Mouse (Mus musculus) cerebellum, adult 18-20 months (tissue): ENCODE data around the gene Coq9.

Experiments
- DNase-seq, 2 experiments: peaks; one replicate each; pipeline ENCODE4 v3.0.0; 2021

Gene Coq9

DNA sequence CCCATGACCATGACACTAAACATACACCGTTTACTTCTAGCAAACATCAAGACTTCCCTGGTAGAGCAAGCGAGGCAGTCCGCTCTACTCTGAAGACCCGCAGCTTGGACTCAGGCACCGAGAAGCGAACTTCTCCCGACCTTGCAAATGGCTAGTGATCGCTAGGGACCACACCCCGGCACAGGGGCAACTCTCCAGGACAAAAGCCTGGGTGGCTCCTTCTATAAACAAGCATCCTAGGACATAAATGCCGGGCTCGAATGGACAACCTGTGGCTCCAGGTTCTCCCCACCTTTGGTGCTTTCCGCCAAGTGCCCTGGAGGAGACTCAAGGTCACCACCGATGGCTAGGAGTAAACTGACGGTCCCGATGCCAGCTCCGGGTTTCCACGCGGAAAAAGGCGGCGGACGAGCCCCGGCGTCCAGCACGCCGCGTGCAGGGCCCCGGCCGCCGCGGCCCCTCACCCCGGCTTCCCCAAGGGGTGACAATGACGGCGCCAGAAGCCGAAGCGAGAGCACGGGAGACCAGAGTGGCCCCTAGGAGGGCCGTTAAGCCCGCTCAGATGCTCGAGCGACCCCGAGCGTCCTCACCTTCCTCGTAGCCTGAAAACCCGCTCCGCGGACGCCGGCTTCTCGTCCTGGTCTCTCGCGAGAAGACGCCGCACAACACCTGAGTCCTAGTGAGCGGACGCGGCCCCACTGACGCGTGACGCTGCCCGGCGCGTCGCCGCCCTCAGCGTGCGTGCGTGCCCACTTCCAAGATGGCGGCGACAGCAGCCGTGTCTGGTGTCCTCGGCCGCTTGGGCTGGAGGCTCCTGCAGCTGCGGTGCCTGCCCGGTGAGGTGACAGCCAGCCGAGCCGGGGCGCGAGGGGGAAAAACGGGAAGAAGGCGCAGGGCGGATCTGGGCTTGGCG is at the start of gene Coq9, which contains the start of gene Ciapin1:
TSS of gene Coq9 (plus strand) at position 660 of the 913 bp plus-strand sequence.
TSS of gene Ciapin1 (minus strand) at position 697 of the 913 bp plus-strand sequence.
- peak; percentile 95 to 96 for DNase-seq

GRCm38 (mm10) chr8:94789256-94789955 is 48.7 kb upstream of the Coq9 start:
- no peak for DNase-seq

DNA sequence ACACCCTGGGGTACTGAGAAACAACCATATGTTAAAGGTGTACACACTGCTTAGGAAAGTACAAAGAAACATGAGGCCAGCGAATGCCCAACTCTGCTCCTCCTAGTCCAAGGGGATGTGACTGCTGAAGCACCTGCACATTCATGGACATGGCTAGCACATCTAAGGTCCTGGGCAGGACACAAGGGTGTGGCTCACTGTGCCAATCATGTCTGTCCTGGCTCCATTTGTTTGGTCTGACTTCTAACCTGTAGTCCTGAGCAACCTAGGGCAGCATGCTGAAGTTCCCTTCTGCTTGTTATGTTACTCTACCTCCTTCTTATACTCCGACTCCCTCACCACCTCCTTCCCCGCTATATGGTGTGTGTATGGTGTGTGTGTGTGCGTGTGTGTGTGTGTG is 43.8 kb upstream of the Coq9 start:
- DNase-seq: no peak

GRCm38 (mm10) chr8:94794782-94795181 is 43.3 kb upstream of the Coq9 start:
- DNase-seq: no peak

DNA sequence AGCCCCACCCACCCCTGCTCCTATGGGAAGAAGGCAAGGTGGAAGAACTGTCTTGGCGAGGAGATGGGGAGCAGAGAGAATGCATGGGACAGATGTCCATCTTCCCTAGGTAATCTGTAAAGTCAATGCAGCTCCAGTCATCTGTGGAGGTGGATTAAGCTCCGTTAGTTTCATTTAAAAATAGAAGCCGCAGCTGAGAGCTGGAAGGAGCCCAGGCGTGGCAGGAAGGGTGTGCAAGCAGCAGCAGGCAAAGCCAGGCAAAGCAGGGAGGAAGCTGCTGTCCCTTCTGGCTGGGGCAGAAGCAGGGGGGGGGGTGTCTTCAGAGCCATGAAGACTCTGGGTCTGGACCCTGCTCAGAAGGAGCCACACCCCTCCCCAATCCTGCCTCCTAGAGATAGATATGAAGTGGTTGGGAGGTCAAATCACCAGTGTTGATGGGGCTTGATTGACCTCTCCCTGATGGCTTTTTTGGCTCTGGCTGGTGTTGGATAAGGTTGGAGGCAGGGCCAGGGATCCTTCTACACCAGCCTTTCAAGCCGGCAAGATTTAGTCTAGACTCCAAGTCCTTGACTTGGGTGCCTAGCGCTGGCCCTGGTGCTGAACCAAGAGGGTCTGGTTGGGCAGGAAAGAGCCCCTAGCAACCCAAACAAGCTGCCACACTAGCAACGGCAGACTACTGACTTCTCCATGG is 37.7 kb upstream of the Coq9 start:
- DNase-seq: no peak

DNA sequence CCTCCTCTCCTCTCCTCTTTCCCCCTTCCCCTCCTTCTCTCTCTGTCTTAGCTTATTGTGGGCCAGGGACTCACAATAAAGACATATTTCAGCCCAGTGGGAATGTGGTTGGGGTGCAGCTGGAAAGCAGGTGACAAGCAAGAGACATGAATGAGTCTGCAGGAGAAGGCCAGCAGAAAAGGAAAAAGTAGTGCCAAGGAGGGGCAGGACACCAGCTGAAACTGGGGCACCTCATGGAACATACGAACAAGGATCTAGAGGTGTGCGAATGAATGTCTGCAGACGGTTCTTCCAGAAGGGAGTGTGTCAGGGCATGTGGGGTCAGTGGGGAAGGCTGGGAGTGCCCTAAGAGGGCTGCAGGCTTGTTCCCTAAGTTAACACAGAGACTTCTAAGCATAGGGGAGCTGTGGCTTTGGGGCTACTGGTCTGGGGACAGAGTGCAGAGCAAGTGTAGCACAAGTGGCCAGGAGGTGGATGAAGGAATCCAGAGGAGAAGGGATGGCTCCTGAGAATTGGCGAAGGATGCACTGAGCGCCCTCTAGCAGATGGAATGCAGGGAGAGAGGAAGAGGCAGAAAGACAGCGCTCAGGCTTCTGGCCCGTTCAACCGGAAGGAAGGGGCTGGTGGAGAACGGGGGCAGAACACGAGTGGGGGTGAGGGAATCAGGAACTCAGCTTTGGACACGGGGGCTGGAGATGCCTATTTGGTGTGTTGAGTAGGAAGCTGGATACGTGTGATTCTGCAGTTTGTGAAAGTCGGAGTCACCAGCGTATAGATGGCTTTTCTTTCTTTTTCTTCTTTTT is 36.6 kb upstream of the Coq9 start:
- peak; percentile 50 to 64 for DNase-seq

GRCm38 (mm10) chr8:94802375-94802774 is 35.7 kb upstream of the Coq9 start:
- DNase-seq: no peak

DNA sequence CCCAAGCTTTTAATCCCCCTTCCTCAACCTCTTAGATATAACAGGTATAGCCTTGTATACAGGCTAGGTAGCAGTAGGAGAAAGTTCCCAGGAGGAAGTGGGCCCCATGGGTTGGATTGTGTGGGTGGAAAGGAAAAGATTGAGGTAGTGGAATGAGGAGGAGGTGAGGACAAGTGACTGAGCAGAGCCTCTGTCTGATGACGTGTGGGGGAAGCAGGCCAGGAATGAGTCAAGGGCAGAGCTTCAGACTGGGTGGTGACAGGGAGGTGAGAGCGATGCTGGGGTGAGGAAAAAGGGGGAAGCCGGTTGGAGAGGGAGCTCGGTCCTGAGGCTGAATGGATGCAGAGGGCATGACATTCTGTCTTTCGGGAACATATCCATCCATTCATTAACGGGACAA is 34.6 kb upstream of the Coq9 start:
- DNase-seq: no peak

DNA sequence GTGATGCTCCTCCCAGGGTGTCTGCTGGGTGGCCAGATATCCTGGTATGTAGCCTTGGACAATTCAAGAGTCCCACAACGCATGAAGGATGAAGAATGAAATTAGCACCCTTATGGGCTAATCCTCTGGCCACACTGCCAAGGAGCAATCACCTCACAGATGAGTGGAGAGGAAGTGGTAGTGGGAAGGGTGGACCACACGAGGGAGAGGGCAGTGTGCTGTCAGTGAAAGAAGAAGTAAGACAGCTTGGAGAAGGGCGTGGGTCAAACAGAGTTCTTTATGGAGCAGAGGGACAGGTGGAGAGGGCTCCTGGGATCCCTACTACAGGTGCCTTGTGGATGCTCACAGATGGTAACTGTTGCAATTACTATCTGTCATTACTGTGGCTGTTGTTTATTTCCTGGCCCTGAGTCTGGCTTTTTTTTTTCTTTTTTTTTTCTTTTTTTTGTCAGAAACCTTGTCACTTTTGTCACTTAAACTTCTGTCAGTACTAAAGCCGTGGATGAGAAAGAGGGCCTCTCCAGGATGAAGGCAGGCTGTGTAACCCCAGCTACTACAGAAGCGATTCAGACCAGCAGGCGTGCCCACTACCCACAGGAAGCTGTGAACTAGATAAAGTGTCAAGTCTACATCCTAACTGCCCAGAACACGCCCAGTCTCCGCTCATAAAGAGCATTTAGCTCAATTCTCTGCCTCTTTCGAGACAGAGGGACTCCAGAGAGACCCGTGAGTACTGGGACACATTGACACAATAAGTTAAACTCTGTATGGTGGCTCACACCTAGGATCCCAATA is 33.4 kb upstream of the Coq9 start:
- DNase-seq: no peak

DNA sequence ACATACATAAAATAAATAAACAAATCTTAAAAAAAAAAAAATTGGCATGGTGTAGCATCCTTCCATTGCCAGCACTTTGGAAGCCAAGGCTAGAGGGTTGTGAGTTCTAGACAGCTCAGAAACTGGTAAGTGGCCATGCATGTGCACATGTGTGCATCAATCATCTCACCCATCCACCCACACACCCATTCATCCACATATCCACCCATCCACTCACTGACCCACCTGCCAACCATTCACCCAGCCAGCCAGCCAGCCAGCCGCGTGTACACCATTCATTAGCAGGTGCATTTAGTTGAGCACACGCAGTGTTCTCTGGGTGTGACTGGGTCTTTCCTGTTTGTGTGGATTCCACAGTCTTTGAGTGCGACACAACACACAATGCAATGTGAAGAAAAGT is 32.3 kb upstream of the Coq9 start:
- DNase-seq: no peak

DNA sequence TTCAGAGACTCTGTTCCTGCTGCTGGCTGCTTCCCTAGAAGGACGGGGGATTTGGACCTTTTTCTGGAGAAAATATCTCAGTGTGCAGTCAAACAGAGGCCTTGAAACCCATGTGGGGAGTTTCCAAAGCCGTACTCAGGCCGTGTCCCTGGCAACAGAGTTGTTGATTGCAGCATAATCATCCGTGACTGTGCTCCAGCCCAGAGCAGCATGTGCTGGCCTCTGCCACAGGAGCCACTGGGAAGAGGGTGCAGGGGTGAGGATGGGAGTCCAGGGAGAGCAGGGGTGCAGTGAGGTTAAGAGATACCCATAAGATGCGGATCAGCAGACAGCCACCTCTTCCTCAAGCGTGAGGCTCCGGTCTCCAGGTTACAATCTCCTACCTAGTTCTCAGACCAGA is 30.6 kb upstream of the Coq9 start:
- DNase-seq: no peak

- DNase-seq: no peak
Measured at GRCm38 (mm10) chr8:94808372-94808771, 29.7 kb upstream of the Coq9 start.

GRCm38 (mm10) chr8:94810153-94810552 is 28.0 kb upstream of the Coq9 start, which contains the start of gene Ccl17:
Gene Ccl17 (plus strand): TSS chr8:94810453.
- no peak for DNase-seq

DNA sequence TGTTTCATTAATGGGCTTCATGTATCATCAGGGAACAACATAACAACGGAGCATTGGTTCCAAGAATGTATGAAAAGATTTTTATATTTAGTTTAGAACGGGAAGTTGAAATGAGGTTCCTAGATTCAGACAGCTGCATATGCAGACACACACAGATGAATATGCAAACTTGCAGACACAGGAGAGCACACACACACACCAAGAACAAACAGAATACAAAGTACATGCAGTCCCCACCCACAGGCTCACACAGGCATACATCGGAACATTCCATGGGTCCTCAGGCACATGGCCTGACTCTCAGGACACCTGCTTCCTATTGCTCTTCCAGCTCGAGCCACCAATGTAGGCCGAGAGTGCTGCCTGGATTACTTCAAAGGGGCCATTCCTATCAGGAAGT is 27.3 kb upstream of the Coq9 start:
- no peak for DNase-seq

- no peak for DNase-seq
Measured at GRCm38 (mm10) chr8:94811654-94812053, 26.5 kb upstream of the Coq9 start.

- DNase-seq: peak; percentile 84 to 92
Measured at GRCm38 (mm10) chr8:94812645-94813098, 25.4 kb upstream of the Coq9 start.

GRCm38 (mm10) chr8:94814556-94814955 is 23.6 kb upstream of the Coq9 start:
- peak in 1 of 2 experiments; percentile 55 for DNase-seq

DNA sequence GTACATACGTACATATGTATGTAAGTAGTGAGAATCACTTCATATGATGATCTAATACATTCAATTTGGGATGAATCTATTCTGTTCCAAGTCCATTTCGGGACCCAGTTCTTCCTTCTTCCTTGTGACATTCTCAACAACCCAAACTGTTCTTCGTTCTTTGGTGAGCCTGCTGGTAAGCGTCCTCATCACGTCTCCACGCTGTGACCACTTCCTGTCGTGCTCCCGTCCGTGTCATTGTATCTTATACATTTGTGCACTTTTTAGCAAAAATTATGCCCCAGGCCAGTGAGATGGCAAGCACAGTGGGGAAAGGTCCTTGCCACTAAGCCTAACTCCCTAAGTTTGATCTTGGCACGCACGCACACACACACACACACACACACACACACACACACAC is 20.2 kb upstream of the Coq9 start:
- no peak for DNase-seq

DNA sequence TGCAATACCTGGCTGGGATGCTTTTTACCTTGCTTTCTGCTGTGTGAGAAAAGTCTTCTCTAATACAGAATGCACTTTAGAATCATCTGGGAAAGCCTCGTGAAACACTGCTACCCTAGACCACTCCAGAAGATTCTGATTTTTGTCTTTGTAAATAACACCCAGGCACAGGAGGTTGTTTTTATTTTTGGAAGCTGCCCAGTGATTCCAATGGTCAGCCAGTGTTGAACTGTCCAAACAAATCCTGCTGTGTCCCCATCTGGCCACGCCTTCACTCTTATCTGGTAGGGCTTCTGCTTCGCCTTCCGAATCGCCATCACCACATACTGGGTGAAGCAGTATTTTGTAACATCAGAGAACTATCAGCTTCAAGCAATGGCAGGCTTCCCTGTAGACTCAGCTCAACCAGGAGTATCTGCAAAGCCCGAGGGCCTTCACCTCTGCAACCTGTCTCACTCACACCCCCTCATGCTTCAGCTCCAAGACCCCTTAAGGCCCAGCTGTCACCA is 18.4 kb upstream of the Coq9 start:
- DNase-seq: no peak

- no peak for DNase-seq
Measured at GRCm38 (mm10) chr8:94820553-94820952, 17.6 kb upstream of the Coq9 start.

DNA sequence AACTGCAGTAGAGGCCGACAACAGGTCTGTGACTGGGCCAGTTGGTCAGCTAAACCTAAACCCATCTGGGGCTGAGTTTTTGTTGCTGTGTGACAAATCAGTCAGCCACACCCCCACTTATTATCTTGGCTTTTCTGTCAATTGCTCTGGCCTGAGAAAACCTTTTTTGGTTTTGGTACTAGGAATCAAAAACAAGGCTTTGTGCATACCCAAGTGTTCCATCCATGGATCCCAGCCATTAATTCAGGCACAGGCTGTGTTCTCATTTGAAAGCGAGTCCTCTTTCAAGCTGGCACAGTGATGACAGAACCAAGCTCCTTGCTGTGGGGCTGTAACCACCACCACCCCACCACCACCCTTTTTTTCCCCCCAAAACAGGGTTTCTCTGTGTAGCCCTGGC is 16.7 kb upstream of the Coq9 start:
- DNase-seq: no peak
